Mouse (Mus musculus) cerebellum, postnatal 14 days (tissue): Measurements from ENCODE around the gene Onecut3.

Source experiments
- DNase-seq, 2 experiments: peaks; one replicate each; pipeline ENCODE4 v3.0.0; 2021; ENCODE audit warnings: mixed read lengths in 2 of 2

Onecut3 gene

DNA sequence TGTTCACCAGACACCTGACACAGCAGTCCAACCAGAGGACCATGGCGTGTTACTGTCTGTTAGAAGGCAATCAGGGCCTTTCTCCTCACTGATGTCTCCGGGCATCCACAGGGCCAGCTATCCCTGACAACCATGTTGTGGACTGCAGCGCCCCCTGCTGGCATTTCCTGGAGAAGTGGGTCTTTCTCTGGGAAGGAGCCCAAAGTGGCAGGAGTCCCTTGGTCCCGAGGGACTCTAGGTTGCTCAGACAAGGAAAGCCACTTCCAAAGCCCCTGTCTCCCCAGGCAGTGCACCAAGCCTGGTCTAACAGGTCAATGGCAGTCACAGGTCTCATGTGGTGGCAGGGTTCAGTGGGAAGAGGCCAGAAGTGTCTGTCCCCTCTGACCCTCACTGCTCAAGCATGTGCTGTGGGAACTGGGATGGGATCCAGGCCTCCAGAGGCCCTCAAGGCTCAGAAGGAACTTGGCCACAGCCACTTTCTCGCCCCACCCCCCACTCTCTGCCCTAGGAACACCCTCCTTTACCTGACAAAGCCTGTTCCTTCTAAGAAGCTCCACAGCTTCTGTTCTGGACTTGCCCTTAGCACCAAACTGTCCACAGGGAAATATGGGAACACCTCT, 62.8 kb downstream of the Onecut3 start:
- DNase-seq: peak; percentile 87 to 95

GRCm38 (mm10) chr10:80559431-80559830, 64.8 kb downstream of the Onecut3 start:
- DNase-seq: no peak

DNA sequence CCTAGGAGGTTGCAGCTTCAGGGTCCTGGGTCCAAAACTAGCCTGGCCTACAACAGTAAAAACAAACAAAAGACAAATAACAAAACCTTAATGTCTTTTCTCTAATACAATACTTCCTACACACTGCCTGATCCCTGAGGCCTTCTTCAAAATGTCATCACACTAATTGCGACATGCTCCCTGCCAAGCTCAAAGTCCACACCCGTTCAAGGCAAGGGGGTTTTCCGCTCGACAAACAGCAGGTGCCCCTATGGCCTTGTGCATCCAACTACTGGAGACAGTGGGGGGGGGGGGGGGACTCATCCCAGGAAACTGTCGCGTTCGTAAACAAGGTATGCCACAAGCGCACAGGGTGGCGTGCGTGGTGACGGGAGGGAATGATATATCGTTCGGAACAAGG, 66.0 kb downstream of the Onecut3 start:
- no peak for DNase-seq

- peak; percentile 95 for DNase-seq
Observed at GRCm38 (mm10) chr10:80561116-80561944, 66.7 kb downstream of the Onecut3 start, which contains the start of gene Rexo1. Gene Rexo1 (minus strand): TSS chr10:80561560.

- peak; percentile 95 to 97 for DNase-seq
Observed at GRCm38 (mm10) chr10:80566375-80567092, 71.9 kb downstream of the Onecut3 start.
